Mouse (Mus musculus): ENCODE results near the gene Sirt4. TPM values are rescaled to one million over a fixed set of nuclear protein-coding genes. Genes with fewer than 3 reads are reported as not detected.
"Not testable (repeated sequence)": the region's sequence is repeated elsewhere in the genome, so short reads cannot be mapped to it uniquely, and the experiment has no call there.

The Sirt4 gene
- polyA plus RNA-seq, 1 experiment from 2014 or later = 17.2 TPM

DNA sequence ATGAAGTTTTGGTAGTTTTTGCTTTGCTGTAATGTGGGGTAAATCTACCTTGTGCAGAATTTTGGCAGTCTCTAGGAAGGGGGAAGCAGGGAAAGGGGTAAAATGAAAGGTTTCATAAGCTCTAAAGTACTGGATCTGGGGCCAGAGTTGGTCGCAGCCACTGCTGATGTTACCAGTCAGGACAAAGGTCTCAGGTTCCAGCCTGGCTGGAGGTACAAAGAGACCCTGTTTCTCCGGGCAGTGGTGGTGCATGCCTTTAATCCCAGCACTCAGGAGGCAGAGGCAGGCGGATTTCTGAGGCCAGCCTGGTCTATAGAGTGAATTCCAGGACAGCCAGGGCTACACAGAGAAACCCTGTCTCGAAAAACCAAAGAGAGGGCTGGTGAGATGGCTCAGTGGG lies 21.1 kb upstream of the Sirt4 start:
- H3K9ac ChIP-seq (replicated peaks; ENCODE audit: low read length); H3K27me3 ChIP-seq (ENCODE audit: control insufficient read depth, insufficient read depth, low read length); ATAC-seq (replicated peaks; ENCODE audit: insufficient number of reproducible peaks, low FRiP score, low TSS enrichment, low read depth); H3K4me2 ChIP-seq (ENCODE audit: low read depth, low read length); H3K36me3 ChIP-seq (replicated peaks; ENCODE audit: control insufficient read depth, insufficient read depth, low read depth, low read length); H3K9me3 ChIP-seq (replicated peaks; ENCODE audit: control insufficient read depth, low read length); DNase-seq (ENCODE audit: low spot score); H3K27ac ChIP-seq (replicated peaks; ENCODE audit: low read depth, low read length); H3K4me3 ChIP-seq (ENCODE audit: low read depth, low read length): not testable (repeated sequence)
- H3K4me1 ChIP-seq (ENCODE audit: control insufficient read depth, insufficient read depth, low read length) = peaks cover 12% of the 10 kb centered on the region
- WGBS = 74% methylated on average over 4 of the region's 4 CpGs

DNA sequence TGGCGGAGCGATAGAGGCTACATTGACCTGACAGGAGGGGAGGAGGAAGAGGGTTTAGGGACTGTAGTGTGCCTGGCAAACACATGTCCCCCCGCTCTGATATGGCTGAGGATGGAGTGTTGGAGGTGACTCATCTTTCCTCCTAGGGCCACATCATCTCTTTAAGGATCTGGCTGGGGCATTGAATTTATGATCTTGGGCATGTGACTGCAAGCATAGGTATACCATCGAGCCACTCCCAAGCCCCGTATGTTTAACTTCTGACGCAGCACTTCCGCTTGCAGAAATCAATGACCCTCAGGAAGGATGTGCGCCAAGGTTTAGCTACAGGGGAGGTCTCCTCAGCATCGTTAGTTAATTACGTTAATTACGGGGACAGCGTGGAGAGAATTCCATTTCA lies 18.5 kb upstream of the Sirt4 start:
- DNase-seq (ENCODE audit: low spot score) (no peak), ATAC-seq (replicated peaks; ENCODE audit: insufficient number of reproducible peaks, low FRiP score, low TSS enrichment, low read depth) (no peak)
- H3K9ac ChIP-seq (replicated peaks; ENCODE audit: low read length) = no peak overlapping the region
- WGBS = 57% methylated on average over 12 of the region's 12 CpGs
- H3K4me3 ChIP-seq (ENCODE audit: low read depth, low read length) = no peak overlapping the region
- H3K36me3 ChIP-seq (replicated peaks; ENCODE audit: control insufficient read depth, insufficient read depth, low read depth, low read length) = no peaks in the 10 kb centered on the region
- H3K4me2 ChIP-seq (ENCODE audit: low read depth, low read length) = no peak overlapping the region
- peaks cover 4% of the 10 kb centered on the region for H3K4me1 ChIP-seq (ENCODE audit: control insufficient read depth, insufficient read depth, low read length)
- H3K9me3 ChIP-seq (replicated peaks; ENCODE audit: control insufficient read depth, low read length) = no peaks in the 10 kb centered on the region
- no peaks in the 10 kb centered on the region for H3K27me3 ChIP-seq (ENCODE audit: control insufficient read depth, insufficient read depth, low read length)
- no peak overlapping the region for H3K27ac ChIP-seq (replicated peaks; ENCODE audit: low read depth, low read length)

DNA sequence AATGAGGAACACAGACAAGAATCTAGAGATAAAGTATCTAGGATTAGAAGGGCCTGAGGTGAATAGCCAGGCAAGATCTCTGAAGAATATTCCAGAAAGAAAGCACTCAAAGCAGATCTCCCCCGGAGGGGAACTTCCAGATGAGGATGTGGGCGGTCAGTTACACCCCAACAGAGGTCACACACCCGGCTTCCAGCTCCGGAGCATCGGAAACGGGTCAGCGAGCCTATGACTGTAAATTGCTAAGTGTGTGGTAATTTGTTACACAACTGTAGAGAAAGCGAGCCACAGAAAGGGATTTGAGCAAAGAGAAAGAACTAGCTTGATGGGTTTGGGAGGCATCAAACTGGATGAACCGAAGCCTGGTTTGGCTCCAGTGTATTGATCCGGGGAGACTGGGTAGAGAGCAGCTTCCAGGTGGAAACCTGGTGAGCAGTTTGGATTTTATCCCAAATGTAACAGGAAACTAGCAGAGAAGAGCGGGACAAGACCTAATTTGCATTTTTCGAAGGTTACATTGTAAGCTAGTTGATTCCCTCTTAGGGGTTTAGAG lies 15.9 kb upstream of the Sirt4 start:
- DNase-seq (ENCODE audit: low spot score) = no peak
- WGBS = 82% methylated on average over 12 of the region's 12 CpGs
- H3K36me3 ChIP-seq (replicated peaks; ENCODE audit: control insufficient read depth, insufficient read depth, low read depth, low read length) = no peaks in the 10 kb centered on the region
- no peaks in the 10 kb centered on the region for H3K4me1 ChIP-seq (ENCODE audit: control insufficient read depth, insufficient read depth, low read length)
- no peaks in the 10 kb centered on the region for H3K27me3 ChIP-seq (ENCODE audit: control insufficient read depth, insufficient read depth, low read length)
- H3K9ac ChIP-seq (replicated peaks; ENCODE audit: low read length) = no peak overlapping the region
- H3K27ac ChIP-seq (replicated peaks; ENCODE audit: low read depth, low read length) = no peak overlapping the region
- H3K9me3 ChIP-seq (replicated peaks; ENCODE audit: control insufficient read depth, low read length) = no peaks in the 10 kb centered on the region
- no peak for ATAC-seq (replicated peaks; ENCODE audit: insufficient number of reproducible peaks, low FRiP score, low TSS enrichment, low read depth)
- H3K4me3 ChIP-seq (ENCODE audit: low read depth, low read length) = no peak overlapping the region
- H3K4me2 ChIP-seq (ENCODE audit: low read depth, low read length) = no peak overlapping the region

DNA sequence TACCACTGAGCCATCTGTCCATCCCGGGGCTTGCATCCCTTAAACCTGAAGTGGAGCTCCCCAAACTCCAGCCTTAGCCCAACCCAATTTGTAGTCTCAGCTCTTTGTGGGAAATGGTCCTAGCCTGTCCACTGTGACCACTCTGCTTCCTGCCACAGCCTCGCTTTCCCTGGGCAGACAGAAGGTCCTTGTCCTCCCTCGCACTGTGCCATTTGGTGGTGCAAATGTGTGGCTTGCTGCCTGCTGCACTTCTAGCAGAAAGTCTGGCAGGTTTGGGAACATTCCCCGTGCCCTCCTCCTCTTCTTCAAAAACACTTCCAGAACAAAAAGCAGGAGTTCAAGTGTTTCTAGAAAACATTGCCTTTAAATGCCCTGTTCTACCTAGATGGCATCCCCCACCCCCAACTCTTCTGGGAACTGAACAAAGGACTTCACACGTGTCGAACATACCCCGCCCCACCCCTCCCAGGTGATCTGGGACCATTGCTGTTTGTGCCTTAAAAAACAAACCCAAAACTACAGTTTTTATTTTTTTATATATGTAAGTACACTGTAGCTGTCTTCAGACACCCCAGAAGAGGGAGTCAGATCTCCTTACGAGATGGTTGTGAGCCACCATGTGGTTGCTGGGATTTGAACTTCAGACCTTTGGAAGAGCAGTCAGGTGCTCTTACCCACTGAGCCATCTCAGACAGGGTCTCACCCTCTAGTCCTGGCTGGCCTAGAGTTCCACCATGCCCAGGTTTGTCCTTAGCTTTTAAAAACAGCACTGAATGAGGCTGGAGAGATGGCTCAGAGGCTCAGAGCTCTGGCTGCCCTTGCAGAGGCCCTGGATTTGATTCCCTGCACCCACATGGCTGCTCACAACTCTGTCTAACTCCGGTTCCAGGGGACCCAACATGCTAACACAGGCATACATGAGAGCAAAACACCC lies 14.0 kb upstream of the Sirt4 start:
- no peak overlapping the region for H3K9ac ChIP-seq (replicated peaks; ENCODE audit: low read length)
- 54% methylated on average over 9 of the region's 9 CpGs for WGBS
- H3K4me3 ChIP-seq (ENCODE audit: low read depth, low read length) = no peak overlapping the region
- no peaks in the 10 kb centered on the region for H3K4me1 ChIP-seq (ENCODE audit: control insufficient read depth, insufficient read depth, low read length)
- no peaks in the 10 kb centered on the region for H3K27me3 ChIP-seq (ENCODE audit: control insufficient read depth, insufficient read depth, low read length)
- no peak overlapping the region for H3K4me2 ChIP-seq (ENCODE audit: low read depth, low read length)
- no peaks in the 10 kb centered on the region for H3K9me3 ChIP-seq (replicated peaks; ENCODE audit: control insufficient read depth, low read length)
- H3K27ac ChIP-seq (replicated peaks; ENCODE audit: low read depth, low read length) = no peak overlapping the region
- H3K36me3 ChIP-seq (replicated peaks; ENCODE audit: control insufficient read depth, insufficient read depth, low read depth, low read length) = no peaks in the 10 kb centered on the region
- DNase-seq (ENCODE audit: low spot score) (no peak), ATAC-seq (replicated peaks; ENCODE audit: insufficient number of reproducible peaks, low FRiP score, low TSS enrichment, low read depth) (no peak)

DNA sequence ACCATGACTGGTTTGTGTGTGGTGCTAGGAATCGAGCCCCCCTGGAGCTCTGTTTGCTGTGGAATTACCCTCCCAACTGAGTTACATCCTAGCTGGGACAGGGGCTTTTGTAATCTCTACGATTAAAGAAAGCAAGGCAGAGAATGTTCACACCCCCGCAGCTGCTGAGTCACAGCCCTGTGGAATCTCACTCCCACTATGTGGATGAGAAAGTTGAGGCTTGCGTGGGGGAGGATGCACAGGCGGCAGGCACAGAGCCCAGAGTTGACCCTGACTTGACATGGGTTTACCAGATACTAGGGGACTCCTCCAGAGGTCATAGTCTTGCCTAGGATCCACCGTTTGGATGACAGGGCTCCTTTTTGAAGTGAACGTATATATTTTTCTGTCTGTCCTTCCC lies 12.5 kb upstream of the Sirt4 start:
- ATAC-seq (replicated peaks; ENCODE audit: insufficient number of reproducible peaks, low FRiP score, low TSS enrichment, low read depth) (no peak), DNase-seq (ENCODE audit: low spot score) (no peak)
- H3K4me1 ChIP-seq (ENCODE audit: control insufficient read depth, insufficient read depth, low read length) = peaks cover under 1% of the 10 kb centered on the region; the same call in 1 of the 2 replicates
- no peak overlapping the region for H3K4me3 ChIP-seq (ENCODE audit: low read depth, low read length)
- 81% methylated on average over 7 of the region's 7 CpGs for WGBS
- H3K27ac ChIP-seq (replicated peaks; ENCODE audit: low read depth, low read length) = no peak overlapping the region
- no peaks in the 10 kb centered on the region for H3K27me3 ChIP-seq (ENCODE audit: control insufficient read depth, insufficient read depth, low read length)
- no peak overlapping the region for H3K9ac ChIP-seq (replicated peaks; ENCODE audit: low read length)
- H3K36me3 ChIP-seq (replicated peaks; ENCODE audit: control insufficient read depth, insufficient read depth, low read depth, low read length) = no peaks in the 10 kb centered on the region
- H3K4me2 ChIP-seq (ENCODE audit: low read depth, low read length) = no peak overlapping the region
- H3K9me3 ChIP-seq (replicated peaks; ENCODE audit: control insufficient read depth, low read length) = no peaks in the 10 kb centered on the region

DNA sequence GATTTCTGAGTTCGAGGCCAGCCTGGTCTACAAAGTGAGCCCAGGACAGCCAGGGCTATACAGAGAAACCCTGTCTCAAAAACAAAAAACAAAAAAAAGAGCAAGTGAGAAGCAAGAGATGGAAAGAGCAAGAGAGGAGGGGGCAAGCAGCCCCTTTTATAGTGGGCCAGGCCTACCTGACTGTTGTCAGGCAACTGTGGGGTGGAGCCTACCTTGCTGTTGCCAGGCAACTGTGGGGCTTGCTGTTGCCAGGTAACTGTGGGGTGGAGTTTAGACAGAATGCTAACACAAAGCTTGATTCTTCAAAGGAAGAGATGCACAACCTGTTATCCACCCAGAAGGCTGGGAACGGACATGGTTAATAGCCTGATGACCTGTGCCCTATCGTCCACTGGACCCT lies 11.1 kb upstream of the Sirt4 start:
- not testable (repeated sequence) for H3K4me3 ChIP-seq (ENCODE audit: low read depth, low read length); H3K36me3 ChIP-seq (replicated peaks; ENCODE audit: control insufficient read depth, insufficient read depth, low read depth, low read length); H3K9me3 ChIP-seq (replicated peaks; ENCODE audit: control insufficient read depth, low read length); H3K4me2 ChIP-seq (ENCODE audit: low read depth, low read length); H3K27me3 ChIP-seq (ENCODE audit: control insufficient read depth, insufficient read depth, low read length); H3K4me1 ChIP-seq (ENCODE audit: control insufficient read depth, insufficient read depth, low read length); H3K27ac ChIP-seq (replicated peaks; ENCODE audit: low read depth, low read length); H3K9ac ChIP-seq (replicated peaks; ENCODE audit: low read length); DNase-seq (ENCODE audit: low spot score); ATAC-seq (replicated peaks; ENCODE audit: insufficient number of reproducible peaks, low FRiP score, low TSS enrichment, low read depth)
- WGBS = 74% methylated on average over 3 of the region's 3 CpGs

DNA sequence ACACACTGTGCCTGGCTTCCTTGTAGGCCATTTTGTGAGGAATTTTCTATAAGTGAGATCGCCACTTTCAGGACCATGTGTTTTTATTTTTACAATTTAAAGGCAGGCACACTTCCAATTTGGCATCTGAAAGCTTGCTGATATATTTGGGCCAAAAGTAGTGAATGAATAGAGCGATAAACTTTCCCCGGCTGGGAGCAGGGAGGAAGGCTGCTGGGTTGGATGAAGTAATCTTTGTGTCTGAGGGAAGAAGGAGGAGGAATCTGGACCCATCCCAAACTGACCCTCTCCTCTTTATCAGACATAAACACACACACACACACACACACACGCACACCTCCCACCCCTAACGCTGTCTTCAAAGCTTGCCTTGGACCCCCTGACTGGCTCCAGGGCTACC lies 8.9 kb upstream of the Sirt4 start:
- H3K9me3 ChIP-seq (replicated peaks; ENCODE audit: control insufficient read depth, low read length) = no peaks in the 10 kb centered on the region
- H3K9ac ChIP-seq (replicated peaks; ENCODE audit: low read length) = no peak overlapping the region; the same call in 1 of the 2 replicates
- no peaks in the 10 kb centered on the region for H3K27me3 ChIP-seq (ENCODE audit: control insufficient read depth, insufficient read depth, low read length)
- no peak overlapping the region for H3K4me2 ChIP-seq (ENCODE audit: low read depth, low read length)
- no peak overlapping the region for H3K4me3 ChIP-seq (ENCODE audit: low read depth, low read length)
- H3K27ac ChIP-seq (replicated peaks; ENCODE audit: low read depth, low read length) = no peak overlapping the region
- H3K36me3 ChIP-seq (replicated peaks; ENCODE audit: control insufficient read depth, insufficient read depth, low read depth, low read length) = no peaks in the 10 kb centered on the region
- WGBS = 37% methylated on average over 5 of the region's 5 CpGs
- H3K4me1 ChIP-seq (ENCODE audit: control insufficient read depth, insufficient read depth, low read length) = peaks cover 5% of the 10 kb centered on the region; the same call in 1 of the 2 replicates
- ATAC-seq (replicated peaks; ENCODE audit: insufficient number of reproducible peaks, low FRiP score, low TSS enrichment, low read depth) = no peak
- DNase-seq (ENCODE audit: low spot score) = no peak

DNA sequence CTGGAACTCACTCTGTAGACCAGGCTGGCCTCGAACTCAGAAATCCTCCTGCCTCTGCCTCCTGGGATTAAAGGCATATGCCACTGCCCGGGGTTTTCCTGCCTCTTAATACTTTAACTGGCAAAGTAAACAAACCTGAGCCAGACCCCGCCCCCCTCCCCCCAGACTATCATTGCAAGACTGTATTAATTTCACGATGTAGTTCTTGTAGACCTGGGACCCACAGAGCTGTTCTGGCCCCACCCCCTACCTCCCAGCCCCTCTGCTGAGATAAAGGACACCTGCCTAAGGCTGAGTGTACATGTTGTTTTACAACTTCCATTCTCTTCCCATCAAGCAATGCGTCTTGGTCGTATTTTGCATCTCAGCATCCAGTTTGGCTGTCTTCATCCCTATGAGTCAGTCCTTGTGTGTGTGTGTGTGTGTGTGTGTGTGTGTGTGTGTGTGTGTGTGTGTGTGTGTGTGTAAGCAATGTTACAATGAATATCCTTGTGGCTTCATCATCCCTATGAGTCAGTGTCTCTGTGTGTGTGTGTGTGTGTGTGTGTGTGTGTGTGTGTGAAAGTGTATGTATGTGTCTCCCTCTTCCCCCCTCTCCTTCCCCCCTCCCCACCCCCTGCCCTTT lies 8.3 kb upstream of the Sirt4 start:
- DNase-seq (ENCODE audit: low spot score) = no peak
- WGBS = 67% methylated on average over 6 of the region's 6 CpGs
- Histone ChIP-seq H3K4me3 (ENCODE audit: low read depth, low read length) (no peak overlapping the region), H3K27me3 (ENCODE audit: control insufficient read depth, insufficient read depth, low read length) (no peaks in the 10 kb centered on the region), H3K9me3 (replicated peaks; ENCODE audit: control insufficient read depth, low read length) (no peaks in the 10 kb centered on the region), H3K36me3 (replicated peaks; ENCODE audit: control insufficient read depth, insufficient read depth, low read depth, low read length) (no peaks in the 10 kb centered on the region), H3K4me1 (ENCODE audit: control insufficient read depth, insufficient read depth, low read length) (peaks cover 5% of the 10 kb centered on the region; the same call in 1 of the 2 replicates), H3K4me2 (ENCODE audit: low read depth, low read length) (no peak overlapping the region), H3K9ac (replicated peaks; ENCODE audit: low read length) (no peak overlapping the region), H3K27ac (replicated peaks; ENCODE audit: low read depth, low read length) (no peak overlapping the region)
- no peak for ATAC-seq (replicated peaks; ENCODE audit: insufficient number of reproducible peaks, low FRiP score, low TSS enrichment, low read depth)
